Mouse (Mus musculus) embryonic fibroblast, embryonic 13.5 days (primary cell): ENCODE data around the gene Olfr510.

Experiments
- CTCF ChIP-seq: IDR thresholded peaks from 2 replicates; pipeline ENCODE4 v1.5.1; 2011; ENCODE audit warnings: mild to moderate bottlenecking, control low read depth, low read length, moderate library complexity, borderline replicate concordance; ENCODE audit not compliant: insufficient read depth
- POLR2A ChIP-seq: IDR thresholded peaks from 2 replicates; pipeline ENCODE4 v1.6.1; 2011; ENCODE audit warnings: low read depth, mild to moderate bottlenecking, control low read depth, low read length, moderate library complexity

- TF ChIP-seq POLR2A (no peak), CTCF (no peak)
These were observed 36.5 kb upstream of the Olfr510 start, which contains the start of gene Olfr508 for GRCm38 (mm10) chr7:108629694-108630093.
